Mouse (Mus musculus) NIH3T3 (cell line): ENCODE data around the gene Pwp1.
"Not testable (repeated sequence)": the region's sequence is repeated elsewhere in the genome, so short reads cannot be mapped to it uniquely, and the experiment has no call there.

ENCODE experiments used
- DNase-seq: peaks from one replicate; pipeline ENCODE4 v3.0.0-alpha.2; 2012; ENCODE audit warnings: low read depth

Gene Pwp1

GRCm38 (mm10) chr10:85829085-85829853, at the start of gene Pwp1:
TSS of gene Pwp1 (plus strand) at chr10:85829494.
- peak; percentile 30 for DNase-seq

- not testable (repeated sequence) for DNase-seq
These were observed 7.1 kb upstream of the Pwp1 start for GRCm38 (mm10) chr10:85822143-85822696.

GRCm38 (mm10) chr10:85823752-85824151, 5.5 kb upstream of the Pwp1 start:
- DNase-seq = not testable (repeated sequence)

GRCm38 (mm10) chr10:85828722-85829084, 591 bp upstream of the Pwp1 start:
- DNase-seq = not testable (repeated sequence)

GRCm38 (mm10) chr10:85846105-85846862, 17.0 kb downstream of the Pwp1 start:
- DNase-seq = no peak

- peak; percentile 97 for DNase-seq
These were observed 42.6 kb downstream of the Pwp1 start for GRCm38 (mm10) chr10:85871698-85872478.

- no peak for DNase-seq
These were observed 43.1 kb downstream of the Pwp1 start for GRCm38 (mm10) chr10:85872479-85872773.

- DNase-seq = no peak
These were observed 44.7 kb downstream of the Pwp1 start for GRCm38 (mm10) chr10:85873861-85874544.

- no peak for DNase-seq
These were observed 46.5 kb downstream of the Pwp1 start for GRCm38 (mm10) chr10:85875812-85876211.

- no peak for DNase-seq
These were observed 50.7 kb downstream of the Pwp1 start for GRCm38 (mm10) chr10:85879886-85880486.

- DNase-seq = peak; percentile 99
These were observed 87.4 kb downstream of the Pwp1 start, which contains the start of gene Prdm4 for GRCm38 (mm10) chr10:85916498-85917309. TSS of gene Prdm4 (minus strand) at chr10:85917142.

GRCm38 (mm10) chr10:85927676-85928445, 98.6 kb downstream of the Pwp1 start, which contains the start of gene Ascl4:
TSS of gene Ascl4 (plus strand) at chr10:85927681.
- no peak for DNase-seq

- DNase-seq = no peak
These were observed 99.4 kb downstream of the Pwp1 start for GRCm38 (mm10) chr10:85928499-85929207.

- no peak for DNase-seq
These were observed 99.9 kb downstream of the Pwp1 start for GRCm38 (mm10) chr10:85929208-85929591.

GRCm38 (mm10) chr10:85929962-85930361, 100.7 kb downstream of the Pwp1 start:
- no peak for DNase-seq

- DNase-seq = no peak
These were observed 107.1 kb downstream of the Pwp1 start for GRCm38 (mm10) chr10:85936280-85936965.
